Mouse (Mus musculus): Measurements from ENCODE around the gene Mllt6. TPM values are rescaled to one million over a fixed set of nuclear protein-coding genes. Genes with fewer than 3 reads are reported as not detected.
"Not testable (repeated sequence)": the region's sequence is repeated elsewhere in the genome, so short reads cannot be mapped to it uniquely, and the experiment has no call there.

The Mllt6 gene
- 100 to 1,000 TPM; 105 to 110 TPM for total RNA-seq (2021)

DNA sequence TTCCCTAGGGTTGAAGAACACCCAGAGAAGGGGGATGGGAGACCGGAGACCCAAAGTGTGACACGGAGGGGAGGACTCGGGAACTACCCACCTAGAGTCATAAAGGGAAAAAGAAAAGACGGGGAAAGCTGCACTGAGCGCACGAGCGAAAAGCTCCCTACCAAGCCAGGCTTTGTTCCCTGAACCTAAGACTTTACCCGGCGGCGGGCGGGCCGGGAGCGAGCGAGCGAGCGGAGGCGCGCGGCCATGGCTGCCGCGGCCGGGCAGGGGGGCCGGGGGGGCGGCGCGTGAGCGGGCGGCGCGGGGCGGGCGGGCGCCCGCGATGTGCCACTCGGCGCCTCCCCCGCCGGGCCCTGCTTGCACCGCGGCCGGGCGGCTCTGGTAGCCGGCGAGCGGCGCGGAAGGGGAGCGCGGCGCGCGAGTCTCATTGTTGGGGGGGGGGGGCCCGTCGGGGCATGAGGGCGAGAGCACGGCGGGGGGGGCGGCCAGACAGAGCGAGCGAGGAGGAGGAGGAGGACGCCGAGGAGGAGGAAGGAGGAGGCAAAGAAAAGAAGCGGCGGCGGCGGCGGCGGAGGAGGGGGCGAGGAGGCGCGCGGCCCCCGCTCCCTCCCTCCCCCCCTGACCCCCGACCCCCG, at the start of gene Mllt6:
Gene Mllt6, plus strand, starts transcription at position 522 of the 635 bp plus-strand sequence.
- DNase-seq = peak; percentile 68 to 71

DNA sequence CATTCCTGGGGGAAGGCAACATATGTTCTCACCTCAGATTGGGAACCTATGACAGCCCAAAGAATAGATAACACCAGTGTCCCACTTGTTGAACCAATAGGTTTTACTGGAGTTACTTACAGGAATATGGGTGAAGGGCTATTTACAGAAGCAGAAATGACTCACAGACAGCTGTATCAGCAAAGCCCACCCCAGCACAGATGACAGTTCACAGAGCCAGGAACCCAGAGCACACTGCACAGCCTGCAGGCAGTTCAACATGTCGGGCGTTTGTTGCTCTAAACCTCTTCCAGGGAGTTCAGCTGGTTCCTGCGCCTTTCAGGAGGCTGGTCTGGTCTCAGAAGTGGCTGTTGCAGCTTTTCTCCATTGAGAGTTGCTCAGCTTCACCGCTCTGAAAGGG, 47.9 kb upstream of the Mllt6 start:
- DNase-seq = no peak

DNA sequence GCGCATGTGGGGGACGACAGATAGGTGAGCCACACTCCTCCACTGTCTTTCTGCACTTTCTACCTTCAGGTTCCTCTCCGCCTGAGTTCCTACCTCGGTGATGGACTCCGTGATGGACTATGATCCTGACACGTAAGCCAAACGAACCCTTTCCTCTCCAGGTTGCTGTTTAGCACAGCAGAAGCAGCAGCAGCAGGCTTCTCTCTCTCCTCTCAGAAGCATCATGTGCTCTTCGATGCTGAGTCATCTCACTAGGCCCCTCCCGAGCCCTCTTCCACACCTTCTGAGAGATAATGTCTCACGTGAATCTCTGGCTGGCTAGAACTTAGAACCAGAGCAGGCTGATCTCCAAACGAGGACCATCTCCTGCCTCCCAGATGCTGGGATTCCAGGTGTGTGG, 44.8 kb upstream of the Mllt6 start:
- DNase-seq = no peak

DNA sequence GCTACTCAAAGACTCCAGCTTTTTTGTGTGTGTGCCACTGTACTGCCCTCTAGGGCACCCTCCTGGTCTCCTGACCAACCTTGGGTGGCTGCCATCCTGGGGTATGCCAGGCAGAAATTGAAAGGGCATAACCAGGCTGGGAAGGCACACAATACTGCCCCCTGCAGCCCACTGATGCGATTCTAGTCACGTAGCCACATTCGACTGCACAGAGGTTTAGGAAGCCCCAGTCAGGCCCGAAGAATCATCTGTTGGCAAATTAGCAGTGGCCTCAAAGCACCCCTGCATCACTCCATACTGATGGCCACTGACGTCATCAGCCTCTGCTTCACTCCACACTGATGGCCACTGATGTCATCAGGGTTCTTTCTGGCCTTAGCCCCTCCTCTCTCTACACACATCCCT, 43.8 kb upstream of the Mllt6 start:
- peak; percentile 63 to 73 for DNase-seq

DNA sequence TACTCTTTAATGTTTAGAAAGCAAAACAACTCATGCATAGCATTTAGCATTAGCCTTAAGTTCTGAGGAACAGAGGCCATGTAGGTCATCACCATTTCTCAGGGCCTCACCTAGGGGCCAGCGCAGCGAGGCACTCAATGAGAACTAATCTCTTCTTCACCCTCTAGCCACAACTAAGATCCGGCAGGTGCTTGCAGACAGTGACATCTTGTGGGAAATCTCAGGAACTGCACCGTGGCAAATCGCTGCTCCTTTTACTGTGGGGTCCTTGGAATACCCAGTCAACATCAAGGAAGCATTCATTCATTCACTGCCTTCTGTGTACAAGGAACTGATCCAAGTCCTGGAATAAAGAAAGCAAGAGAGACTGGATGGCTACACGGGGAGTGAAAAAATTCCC, 40.8 kb upstream of the Mllt6 start:
- peak; percentile 64 to 79 for DNase-seq

DNA sequence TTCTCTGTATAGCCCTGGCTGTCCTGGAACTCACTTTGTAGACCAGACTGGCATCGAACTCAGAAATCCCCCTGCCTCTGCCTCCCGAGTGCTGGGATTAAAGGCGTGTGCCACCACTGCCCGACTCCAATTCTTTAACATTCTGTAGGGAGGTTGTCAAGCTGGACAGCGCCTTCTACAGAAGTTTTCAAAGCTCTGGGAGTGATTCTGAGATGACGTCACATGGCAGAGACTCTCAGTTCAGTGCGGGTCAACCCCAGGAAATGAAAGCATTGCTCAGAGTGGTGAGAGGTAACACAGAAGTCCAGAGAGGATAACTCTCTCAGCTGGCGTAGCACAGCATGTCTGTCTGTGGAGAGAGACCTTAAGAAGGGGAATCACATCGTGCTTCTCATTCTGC, 40.0 kb upstream of the Mllt6 start:
- DNase-seq = no peak

DNA sequence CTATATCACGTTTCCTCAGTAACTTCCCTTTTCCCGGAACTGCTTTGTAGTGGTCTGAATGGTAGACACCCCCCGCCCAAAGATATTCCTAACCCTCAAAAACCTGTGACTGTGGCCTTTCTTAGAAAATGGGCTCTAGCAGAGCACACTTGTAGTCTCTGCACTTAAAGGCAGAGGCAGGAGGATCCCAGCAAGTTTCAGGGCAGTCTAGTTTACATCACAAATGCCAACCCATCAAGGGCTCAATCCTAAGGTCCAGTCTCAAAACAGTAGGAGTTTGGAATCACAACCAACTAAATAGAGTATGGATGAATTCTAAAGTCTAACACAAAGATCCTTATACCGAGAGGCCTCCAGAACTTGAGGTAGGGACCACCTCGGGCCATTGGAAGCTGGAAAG, 37.7 kb upstream of the Mllt6 start:
- DNase-seq = no peak

DNA sequence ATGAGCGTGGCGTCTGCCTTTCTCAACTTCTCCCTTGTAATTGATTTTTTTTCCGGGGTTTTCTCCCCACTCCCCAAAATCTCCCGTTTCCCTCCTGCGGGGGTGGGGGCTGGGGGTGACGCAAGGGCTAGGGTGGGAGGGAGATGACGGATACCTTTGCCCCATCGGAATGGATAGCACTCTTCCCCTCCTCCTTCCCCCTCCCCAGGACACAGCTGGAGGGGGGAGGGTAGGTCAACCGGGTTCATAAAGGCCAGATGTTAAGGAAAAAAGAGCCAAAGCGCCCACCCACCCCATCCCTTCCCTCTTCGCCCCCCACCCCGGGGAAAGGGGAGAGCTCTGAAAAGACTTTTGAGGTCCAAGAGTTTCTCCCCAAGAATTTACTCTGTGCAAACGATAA, 36.8 kb upstream of the Mllt6 start:
- DNase-seq = no peak

DNA sequence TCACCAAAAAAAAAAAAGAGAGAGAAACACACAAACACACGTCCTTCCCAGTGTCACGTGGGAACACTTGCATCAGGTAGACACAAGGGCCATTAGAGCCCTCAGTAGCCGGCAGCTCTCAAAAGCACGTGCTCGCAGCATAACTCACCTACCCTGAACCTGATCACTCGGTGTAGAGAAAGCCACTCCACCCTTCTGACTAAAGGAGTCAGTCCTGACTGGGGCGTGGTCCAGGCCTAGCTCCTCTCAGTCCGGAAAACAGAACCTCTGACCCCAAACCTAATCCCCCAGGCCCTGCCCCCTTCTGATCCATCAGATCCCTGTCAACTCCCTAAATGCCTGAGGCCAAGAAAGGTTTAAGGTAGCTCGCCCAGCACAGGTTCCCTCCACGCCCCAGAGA, 36.4 kb upstream of the Mllt6 start:
- no peak for DNase-seq

DNA sequence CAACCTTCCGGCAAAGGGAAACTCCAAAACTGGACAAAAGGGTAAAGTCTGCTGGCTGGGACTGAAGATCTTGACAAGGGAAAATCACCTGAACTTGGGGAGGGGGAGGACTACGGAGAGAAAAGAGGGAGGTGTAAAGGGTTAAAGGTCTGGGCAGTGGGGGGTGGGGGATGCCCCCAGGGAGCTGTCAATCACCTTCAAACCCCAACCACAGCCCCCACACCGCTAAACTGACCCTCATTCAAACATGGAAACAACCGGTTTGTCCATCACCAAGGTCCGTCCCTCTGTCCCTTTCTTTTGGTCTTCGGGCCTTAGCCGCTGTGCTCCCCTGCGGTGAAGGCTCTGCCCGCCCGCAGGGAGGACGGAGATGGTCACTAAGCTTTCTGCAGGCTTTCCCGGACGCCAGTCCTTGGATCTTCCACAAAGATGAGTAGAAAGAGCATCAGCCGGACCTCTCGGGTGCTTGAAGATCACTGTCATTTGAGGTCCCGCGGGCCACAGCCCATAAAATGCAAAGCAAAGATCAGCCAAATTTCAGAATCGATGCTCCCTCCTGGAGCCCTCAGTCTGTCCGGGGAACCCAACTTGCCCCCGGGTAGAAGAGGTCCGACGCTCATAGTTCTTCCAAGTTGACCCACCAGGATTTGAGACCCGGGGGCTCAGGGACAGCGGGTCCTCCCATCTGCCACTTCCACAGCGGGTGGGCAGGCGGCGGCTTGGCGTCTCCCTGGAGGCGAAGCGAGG, 35.5 kb upstream of the Mllt6 start:
- DNase-seq = no peak

DNA sequence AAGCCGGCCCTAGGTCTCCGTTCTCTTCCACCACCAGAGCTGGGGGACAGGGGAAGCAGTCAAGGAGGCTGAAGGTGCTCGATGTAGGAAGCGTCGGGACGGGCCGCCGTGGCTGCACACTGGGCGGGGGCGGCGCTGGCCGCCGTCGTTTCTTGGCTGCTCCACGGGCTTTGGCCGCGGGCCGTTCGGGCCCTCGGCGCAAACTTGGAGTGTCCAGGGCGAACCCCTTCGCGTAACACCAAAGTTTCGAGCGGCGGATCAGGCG, 35.0 kb upstream of the Mllt6 start:
- DNase-seq = no peak

DNA sequence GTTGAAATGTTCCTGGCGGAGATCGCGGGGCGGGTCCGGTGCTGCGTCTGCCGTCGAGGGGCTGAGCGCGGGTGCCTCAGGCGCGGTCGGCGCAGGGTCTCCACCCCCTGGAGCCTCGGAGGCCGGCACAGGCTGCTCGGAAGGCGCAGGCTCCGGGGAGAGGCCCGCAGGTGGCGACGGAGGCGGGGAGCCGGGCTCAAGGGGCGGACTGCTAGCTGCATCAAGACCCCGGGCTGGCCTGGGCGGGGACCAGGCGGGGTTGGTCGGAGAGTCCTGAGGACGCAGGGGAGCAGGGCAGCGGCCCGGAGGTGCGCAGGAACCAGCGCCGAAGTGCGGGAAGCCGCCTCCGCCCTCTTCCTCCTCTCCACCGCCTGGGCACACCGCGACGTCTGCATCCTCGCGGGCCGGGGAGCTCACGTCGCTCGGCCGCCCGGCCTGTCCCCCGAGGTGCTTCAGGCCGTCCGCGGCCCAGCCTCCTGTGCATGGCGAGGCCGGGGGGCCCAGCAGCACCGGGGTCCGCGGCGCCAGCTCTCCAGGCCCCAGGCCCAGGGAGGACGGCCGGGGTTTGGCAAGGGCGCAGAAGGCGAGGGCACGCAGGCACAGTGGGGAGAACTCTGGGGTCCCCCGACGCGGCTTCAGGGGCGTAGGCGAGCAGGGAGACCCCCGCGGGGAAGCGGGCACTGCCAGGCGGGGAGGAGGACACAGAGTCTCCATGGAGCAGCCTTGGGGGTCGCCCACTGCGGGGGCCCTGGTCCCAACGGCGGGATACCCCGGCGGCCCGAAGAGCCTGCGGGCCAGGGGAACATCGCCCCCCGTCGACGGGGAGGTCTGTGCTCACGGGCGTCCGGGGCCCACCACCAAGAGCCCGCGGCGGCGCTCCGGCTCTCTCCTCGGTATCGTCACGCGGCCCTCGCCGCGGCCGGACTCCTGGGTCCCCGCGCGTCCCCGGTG, 34.4 kb upstream of the Mllt6 start:
- no peak for DNase-seq

DNA sequence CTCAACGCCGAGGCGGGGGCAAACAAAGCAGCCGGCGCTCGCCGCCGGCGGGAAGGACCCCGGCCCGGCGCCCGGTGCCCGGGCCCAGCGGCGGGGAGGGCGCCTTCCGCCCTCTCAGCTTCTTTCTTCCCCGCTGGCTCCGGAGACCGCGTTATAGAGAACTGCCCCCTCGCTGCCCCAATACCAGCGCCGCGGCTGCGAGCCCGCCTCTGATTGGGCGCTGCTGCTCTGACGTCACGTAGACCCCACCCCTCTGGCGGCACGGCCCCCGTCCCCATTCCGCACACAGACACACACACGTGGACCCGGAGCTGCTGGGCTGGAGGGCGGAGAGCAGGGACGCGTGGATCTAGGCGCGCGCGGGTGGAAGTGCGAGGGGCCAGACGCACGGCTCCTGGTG, 33.6 kb upstream of the Mllt6 start, which contains the start of gene Epop:
Gene Epop, minus strand, starts transcription at position 127 of the 400 bp plus-strand sequence.
- DNase-seq = peak; percentile 92 to 94

DNA sequence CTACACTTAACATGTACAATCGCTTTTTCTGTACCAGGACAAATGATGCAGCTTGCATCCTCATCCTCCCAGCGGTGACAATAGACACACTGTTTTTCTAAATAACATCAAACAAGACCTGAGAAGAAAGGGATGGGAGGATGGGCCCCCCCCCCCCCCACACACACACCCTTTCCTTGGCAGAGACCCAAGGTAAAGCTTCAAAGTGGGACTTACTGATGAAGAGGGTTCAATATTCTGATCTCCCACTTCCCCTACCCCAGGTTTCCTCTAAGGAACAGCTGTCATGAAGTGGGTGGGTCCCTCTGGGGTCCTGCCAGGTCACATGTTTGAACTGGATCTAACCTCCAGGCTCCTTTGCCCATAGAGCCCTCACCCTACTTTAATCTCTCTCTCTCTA, 32.2 kb upstream of the Mllt6 start:
- no peak for DNase-seq

DNA sequence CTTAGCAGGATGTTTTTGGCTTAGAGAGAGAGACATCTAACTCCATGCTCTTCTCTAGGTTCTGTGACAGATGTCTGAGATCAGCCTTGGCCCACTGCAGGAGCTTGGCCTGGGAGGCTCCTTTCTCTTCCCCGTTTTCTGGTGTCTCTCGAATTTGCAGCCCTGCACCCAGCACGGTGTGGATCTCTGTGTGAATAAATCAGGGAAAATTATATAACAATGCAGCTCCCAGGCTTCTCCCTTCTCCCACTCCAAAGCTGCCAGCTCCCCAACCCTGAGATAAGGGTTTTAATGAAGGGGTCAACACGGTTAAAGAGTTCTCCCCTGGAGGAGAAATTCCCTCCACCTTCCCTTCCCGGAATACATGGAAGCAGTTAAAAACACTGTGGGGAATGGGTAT, 31.7 kb upstream of the Mllt6 start:
- peak in 1 of 2 experiments; percentile 42 for DNase-seq

DNA sequence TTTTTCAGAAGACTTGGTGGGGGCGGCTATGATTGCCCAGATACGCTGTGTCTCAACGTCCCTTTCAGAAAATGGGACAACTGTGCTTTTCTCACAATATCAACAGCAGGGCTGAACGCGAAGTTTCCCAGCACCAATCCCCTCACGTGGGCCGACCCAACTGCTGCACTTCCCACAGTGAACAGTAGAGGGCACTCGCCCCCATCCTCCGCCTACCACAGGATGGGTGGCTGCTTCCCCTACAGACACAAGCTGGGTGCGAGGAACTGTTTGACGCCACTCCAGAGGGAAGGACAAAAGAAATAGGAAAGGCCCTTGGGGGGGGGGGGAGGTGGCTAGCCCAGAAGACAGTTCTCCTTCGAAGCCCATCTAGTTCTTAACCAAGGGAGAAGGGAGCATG, 31.3 kb upstream of the Mllt6 start:
- DNase-seq = peak; percentile 83 to 88

DNA sequence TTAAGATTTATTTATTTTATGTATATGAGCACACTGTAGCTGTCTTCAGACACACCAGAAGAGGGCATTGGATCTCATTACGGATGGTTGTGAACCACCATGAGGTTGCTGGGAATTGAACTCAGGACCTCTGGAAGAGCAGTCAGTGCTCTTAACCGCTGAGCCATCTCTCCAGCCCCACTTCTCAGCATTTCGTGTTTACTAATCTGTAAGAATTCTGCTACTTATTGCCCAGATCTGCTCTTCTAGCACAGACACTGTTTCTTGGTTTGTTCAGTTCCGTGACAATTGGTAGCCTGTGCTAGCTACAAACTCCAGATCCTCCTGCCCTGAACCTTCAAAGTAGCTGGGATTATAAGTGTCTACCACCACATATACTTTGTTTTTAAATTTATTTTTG, 30.8 kb upstream of the Mllt6 start:
- not testable (repeated sequence) for DNase-seq

DNA sequence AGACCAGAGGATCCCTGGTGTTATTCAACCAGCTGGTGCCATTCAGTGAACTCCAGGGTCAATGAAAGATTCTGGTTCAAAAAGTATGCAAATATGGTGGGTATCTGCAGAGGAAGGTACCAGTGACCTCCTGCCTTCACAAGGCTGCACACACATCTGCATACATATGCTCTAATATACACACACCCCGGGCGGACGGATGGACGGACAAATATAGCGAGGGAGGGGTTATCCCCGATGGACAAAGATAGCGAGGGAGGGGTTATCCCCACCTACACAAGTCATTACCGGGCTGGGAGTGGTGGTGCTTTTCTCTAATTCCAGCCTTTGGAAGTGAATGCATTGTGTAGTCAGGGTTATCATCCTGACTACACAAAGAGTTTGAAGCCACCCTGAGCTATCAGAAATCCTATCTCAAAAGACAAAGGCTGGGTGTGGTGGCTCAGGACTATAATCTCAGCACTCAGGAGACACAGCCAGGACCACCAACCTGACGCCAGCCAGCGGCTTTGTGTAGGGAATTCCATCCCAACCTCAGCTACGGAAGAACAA, 27.7 kb upstream of the Mllt6 start:
- DNase-seq = no peak

DNA sequence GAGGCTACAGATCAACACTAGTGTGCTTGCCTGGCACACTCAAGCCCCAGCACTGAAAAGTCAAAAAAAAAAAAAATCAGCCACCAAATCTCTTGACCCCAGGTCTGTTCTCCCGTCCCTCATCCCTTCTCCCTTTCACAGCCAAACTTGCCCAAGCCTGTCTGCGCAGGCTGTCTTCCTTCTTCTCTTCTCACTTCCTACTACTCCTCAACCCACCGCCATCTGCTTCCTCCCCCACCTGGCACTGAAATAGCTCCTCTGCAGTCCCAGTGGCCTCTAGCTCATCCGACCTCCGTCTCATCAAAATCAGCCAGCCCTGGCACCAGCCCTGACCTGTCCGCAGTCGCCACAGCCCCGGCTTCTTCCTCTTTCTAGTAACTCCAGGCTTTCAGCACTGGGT, 21.5 kb upstream of the Mllt6 start:
- peak; percentile 54 to 55 for DNase-seq

DNA sequence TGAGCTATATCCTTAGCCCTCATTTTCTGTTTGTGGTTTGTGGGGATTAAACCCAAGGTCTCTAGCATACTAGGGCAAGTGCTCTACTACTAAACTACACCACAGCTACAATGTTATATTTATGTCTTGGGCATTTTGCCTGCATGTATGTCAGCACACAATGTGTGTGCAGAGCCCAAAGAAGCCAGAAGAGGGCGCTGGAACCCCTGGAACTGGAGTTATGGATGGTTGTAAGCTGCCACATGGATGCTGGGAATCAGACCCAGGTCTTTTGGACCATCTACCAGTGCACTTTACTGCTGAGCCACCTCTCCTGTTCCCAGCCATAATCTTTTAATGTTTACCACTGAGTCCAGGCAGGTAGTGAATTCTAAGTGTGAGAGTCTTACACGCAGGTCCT, 20.5 kb upstream of the Mllt6 start:
- no peak for DNase-seq

DNA sequence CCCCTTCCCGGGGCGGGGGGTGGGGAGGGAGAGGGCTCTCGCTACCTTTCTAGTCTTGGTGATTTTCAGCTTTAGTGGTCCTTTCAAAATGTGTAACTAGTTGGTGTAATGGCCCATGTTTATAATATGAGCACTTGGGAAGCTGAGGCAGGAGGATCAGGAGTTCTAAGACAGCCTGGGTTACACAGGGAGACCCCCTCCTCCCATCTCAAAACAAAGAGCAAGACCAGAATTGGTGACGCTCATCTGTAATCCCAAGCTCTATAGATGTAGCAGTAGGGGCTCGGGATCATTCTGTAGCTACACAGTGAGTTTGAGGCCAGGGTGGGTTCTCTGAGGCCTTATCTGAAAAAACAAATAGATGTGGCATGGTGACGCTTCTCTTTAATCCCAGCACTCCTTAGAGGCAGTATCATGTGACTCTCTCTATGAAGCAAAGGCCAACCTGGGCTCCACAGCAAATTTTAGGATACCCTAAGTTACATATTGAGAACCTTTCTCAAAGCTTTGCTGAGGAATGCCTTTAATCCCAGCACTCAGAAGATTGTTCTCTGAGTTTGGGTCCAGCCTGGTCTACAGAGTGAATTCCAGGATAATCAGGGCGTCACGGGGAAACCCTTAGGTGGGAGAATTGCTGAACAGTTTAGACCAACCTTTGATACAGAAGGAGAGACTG, 19.7 kb upstream of the Mllt6 start:
- no peak for DNase-seq

DNA sequence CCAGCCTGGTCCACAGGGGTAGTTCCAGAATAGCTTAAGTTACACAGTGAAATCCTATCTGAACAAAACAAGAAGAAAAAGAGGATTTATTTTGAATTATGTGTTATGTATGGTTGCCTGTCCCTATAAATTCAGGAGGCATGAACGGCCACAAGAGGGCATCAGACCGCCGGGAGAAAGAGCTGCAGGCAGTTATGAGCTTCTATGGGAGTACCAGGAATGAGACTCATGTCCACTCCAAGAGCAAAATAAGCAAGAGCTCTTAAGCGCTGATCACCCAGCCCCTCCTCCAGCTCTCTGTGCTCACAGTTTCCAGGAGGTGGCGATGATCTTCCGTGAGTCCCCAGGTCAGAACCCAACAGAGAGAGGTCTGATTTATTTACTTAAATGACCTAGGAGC, 18.4 kb upstream of the Mllt6 start:
- peak in 1 of 2 experiments; percentile 35 for DNase-seq

Measured in layer of hippocampus, postnatal 36 days (tissue).